Mouse (Mus musculus) forebrain, embryonic 16.5 days (tissue): ENCODE data around the gene Tfpi. TPM values are rescaled to one million over a fixed set of nuclear protein-coding genes. Genes with fewer than 3 reads are reported as not detected.

Experiments
- ATAC-seq: fragments of 200-750 bp; cut with Nextera tagmentation; 2 replicates; pipeline ENCODE4 v1.8.0; 2017; ENCODE audit warnings: mild to moderate bottlenecking, moderate library complexity
- H3K27ac ChIP-seq: fragments of 300-500 bp; sonication (generic); 2 replicates; pipeline ENCODE4 v1.5.1; 2014; ENCODE audit warnings: low read length, control low read depth
- H3K27me3 ChIP-seq: fragments of 300-500 bp; sonication (generic); replicated peaks from 2 replicates; pipeline ENCODE4 v1.6.1; 2014; ENCODE audit warnings: low read length; ENCODE audit not compliant: control insufficient read depth, insufficient read depth
- H3K36me3 ChIP-seq: fragments of 300-500 bp; sonication (generic); 2 replicates; pipeline ENCODE4 v1.6.1; 2014; ENCODE audit not compliant: control insufficient read depth, insufficient read depth
- H3K4me1 ChIP-seq: fragments of 300-500 bp; sonication (generic); replicated peaks from 2 replicates; pipeline ENCODE4 v1.6.1; 2014; ENCODE audit warnings: low read length; ENCODE audit not compliant: control insufficient read depth, insufficient read depth
- H3K4me2 ChIP-seq: fragments of 300-500 bp; sonication (generic); 2 replicates; pipeline ENCODE4 v1.6.1; 2014; ENCODE audit warnings: mild to moderate bottlenecking, low read length, control low read depth
- H3K4me3 ChIP-seq: fragments of 300-500 bp; sonication (generic); replicated peaks from 2 replicates; pipeline ENCODE4 v1.5.1; 2014; ENCODE audit warnings: mild to moderate bottlenecking, low read length, control low read depth
- H3K9ac ChIP-seq: fragments of 300-500 bp; sonication (generic); replicated peaks from 2 replicates; pipeline ENCODE4 v1.6.1; 2014; ENCODE audit warnings: low read depth, low read length, control low read depth
- H3K9me3 ChIP-seq: fragments of 300-500 bp; sonication (generic); 2 replicates; pipeline ENCODE4 v1.6.1; 2016; ENCODE audit warnings: low read length; ENCODE audit not compliant: control insufficient read depth
- WGBS: fragments of 180-500 bp; shearing (Covaris S2); extraction: QIAGEN DNeasy Blood & Tissue Kit; methylation state at CpG from one replicate; pipeline ENCODE4 v1.1.7; 2014; 5-methylcytosine and 5-hydroxymethylcytosine counted together
- polyA plus RNA-seq: library from polyadenylated mRNA; unstranded; fragments of >200 nt; fragmentation: Nextera tagmentation; extraction: Ambion mirVana; gene quantifications from 2 replicates; pipeline ENCODE4 v1.2.1, GENCODE M21; 2015

The Tfpi gene
- polyA plus RNA-seq, 1 experiment from 2014 or later: 11.8 TPM

DNA sequence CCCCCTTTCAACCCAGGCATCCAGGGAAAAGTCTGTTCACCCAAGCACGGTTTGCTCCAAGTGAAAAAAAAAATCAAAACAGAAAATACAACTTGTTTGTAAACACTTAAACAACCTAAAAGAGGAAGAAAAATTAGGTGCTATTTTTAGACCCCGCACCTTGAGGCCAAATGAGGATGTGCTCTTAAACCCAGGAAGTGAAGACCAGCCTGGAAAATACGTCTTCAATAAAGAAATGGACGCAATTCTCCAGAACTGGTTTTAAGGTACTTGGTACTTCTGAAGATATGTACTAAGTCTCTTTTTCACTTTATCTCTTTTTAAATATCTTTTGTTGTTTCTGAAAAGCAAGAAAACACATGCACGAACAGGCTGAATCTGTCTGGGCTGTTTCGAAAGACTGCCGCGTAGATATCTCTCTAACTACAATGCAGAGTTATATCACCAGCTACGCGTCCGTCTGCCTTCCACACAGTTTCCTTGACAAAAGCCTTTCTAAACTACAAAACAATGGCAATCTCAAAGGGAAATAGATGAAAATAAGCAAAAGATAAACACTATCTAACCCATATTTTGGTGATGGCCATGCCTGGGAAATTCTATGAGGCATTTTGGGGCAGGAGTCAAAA lies 89.1 kb downstream of the Tfpi start:
- 76% methylated on average over 11 of the region's 11 CpGs for WGBS
- Histone ChIP-seq H3K36me3 (no peaks in the 10 kb centered on the region), H3K4me1 (no peaks in the 10 kb centered on the region; the same call in 1 of the 2 replicates), H3K27ac (no peak overlapping the region), H3K27me3 (no peaks in the 10 kb centered on the region), H3K9ac (no peak overlapping the region), H3K9me3 (no peaks in the 10 kb centered on the region), H3K4me2 (peak overlapping the region; percentile 18; the same call in 1 of the 2 replicates), H3K4me3 (no peak overlapping the region)
- ATAC-seq: no peak

DNA sequence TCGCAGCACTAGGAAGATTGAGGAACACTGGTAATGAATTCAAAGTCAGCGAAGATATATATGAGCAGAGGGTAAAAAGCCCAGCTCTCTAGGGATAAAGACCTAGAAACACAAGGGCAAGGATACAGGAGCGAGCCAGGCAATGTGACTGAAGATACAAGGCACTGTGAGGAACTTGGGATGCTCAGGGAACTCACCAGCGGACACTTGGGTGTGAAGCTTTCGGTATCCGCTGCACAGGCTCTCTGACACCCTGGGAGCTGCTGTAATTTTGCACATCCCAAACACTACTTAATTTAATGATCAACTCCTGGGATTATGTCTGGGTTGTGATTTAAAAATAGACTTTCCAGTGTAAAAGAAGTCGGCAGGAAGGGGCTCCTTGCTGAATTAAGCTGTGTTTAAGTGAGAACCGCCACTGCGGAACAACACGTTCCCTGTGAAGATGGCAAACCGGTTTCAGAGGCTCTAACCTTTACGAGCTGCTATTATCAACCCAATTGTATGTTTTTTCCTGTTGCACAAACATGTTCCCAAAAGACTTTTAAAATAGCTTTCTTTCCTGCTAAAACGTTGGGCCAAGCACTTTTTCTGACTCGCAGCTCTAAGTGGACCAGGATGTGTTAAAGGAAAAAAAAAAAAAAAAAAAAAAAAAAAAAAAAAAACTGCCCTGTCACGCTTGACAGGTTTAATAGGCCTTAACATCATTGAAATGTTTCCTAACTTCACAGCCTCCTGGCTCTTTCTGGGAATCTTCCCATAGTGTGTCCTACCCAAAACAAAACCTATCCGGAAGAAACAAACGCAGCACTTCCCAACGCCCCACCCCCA lies 89.8 kb downstream of the Tfpi start:
- Histone ChIP-seq H3K4me3 (no peak overlapping the region), H3K27ac (no peak overlapping the region), H3K36me3 (no peaks in the 10 kb centered on the region), H3K27me3 (no peaks in the 10 kb centered on the region), H3K4me2 (peak overlapping the region; percentile 18; the same call in 1 of the 2 replicates), H3K4me1 (no peaks in the 10 kb centered on the region; the same call in 1 of the 2 replicates), H3K9ac (no peak overlapping the region), H3K9me3 (no peaks in the 10 kb centered on the region)
- no peak for ATAC-seq
- 49% methylated on average over 18 of the region's 18 CpGs for WGBS

DNA sequence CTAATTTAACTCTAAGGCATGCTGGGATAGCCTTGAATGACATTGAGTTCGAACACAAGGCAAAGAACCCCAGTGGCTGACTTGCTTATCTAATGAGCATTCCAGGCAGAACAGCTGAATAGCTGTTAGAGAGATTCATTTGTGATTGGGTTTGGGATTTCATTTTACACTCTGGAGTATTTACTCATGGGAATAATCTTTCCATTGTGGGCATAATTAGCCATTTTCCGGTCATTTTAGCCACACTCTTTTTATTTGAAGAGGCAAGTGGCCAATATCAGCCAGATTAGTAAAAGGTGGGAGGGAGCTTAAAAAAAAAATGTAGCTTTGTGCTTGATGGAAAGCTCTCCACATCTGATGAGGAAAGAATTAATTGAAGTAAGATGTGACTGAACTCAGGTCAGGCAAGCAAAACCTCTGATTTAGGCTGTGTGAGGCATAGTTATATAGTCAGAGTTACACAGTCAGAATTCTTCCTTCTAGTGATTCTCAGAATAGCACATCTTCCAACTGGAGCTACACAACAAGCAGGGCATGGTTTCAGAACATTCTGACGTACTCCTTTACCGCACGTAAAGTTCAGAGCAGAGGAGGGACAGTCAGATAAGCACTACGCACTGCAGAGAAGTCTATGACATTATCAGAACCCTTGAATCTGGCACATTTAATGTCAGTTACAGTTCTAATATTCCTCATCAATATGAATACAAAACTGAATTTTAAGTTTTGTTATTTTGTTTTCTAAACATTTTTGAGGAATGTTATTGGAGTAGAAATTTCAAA lies 91.5 kb downstream of the Tfpi start:
- H3K4me1 ChIP-seq: no peaks in the 10 kb centered on the region; the same call in none of the 2 replicates
- H3K4me3 ChIP-seq: no peak overlapping the region
- ATAC-seq: no peak
- no peak overlapping the region for H3K4me2 ChIP-seq
- no peaks in the 10 kb centered on the region for H3K27me3 ChIP-seq
- 65% methylated on average over 6 of the region's 6 CpGs for WGBS
- H3K9me3 ChIP-seq: no peaks in the 10 kb centered on the region
- no peak overlapping the region for H3K9ac ChIP-seq
- H3K27ac ChIP-seq: no peak overlapping the region
- no peaks in the 10 kb centered on the region for H3K36me3 ChIP-seq

DNA sequence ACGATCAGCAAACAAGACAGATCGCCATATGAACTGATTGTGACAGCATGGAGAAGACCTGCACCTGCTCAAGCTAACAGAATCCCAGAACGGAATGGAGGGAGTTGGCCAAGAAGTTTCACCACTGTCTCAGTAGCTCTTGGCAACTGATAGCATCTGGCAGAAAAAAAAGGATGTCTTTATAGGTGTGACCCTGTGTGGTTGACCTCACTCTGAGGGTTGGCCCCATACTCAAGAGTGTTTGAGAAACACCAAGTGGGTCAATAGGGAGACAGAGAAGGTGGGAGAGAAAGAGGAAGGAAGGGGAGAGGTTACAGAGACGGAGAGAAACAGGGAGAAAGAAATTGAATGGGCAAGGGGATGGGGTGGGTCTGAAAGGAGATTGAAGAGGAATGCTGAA lies 92.7 kb downstream of the Tfpi start:
- H3K9me3 ChIP-seq: no peaks in the 10 kb centered on the region
- 87% methylated on average over 4 of the region's 4 CpGs for WGBS
- no peak overlapping the region for H3K4me2 ChIP-seq
- H3K36me3 ChIP-seq: no peaks in the 10 kb centered on the region
- no peak overlapping the region for H3K4me3 ChIP-seq
- H3K9ac ChIP-seq: no peak overlapping the region
- no peaks in the 10 kb centered on the region; the same call in none of the 2 replicates for H3K4me1 ChIP-seq
- H3K27me3 ChIP-seq: no peaks in the 10 kb centered on the region
- no peak for ATAC-seq
- H3K27ac ChIP-seq: no peak overlapping the region

Other genes with a start within 250 kb of the Tfpi start
- gene Calcrl, start 51.4 kb downstream of the Tfpi start, polyA plus RNA-seq: 5.8 and 8.2 TPM in 2 replicates
- gene Ctnnd1, start 174.0 kb upstream of the Tfpi start, polyA plus RNA-seq: 41.7 and 45.6 TPM in 2 replicates
- 0.41 and 0.52 TPM in 2 replicates for gene Btbd18, start 182.3 kb upstream of the Tfpi start, polyA plus RNA-seq
- gene Selenoh, start 194.0 kb upstream of the Tfpi start, polyA plus RNA-seq: 213 and 225 TPM in 2 replicates
- gene Gm28635, start 201.3 kb upstream of the Tfpi start, polyA plus RNA-seq: not detected in 2 replicates
- 53.8 and 54.3 TPM in 2 replicates for gene Med19, start 201.6 kb upstream of the Tfpi start, polyA plus RNA-seq
- gene Tmx2, start 202.4 kb upstream of the Tfpi start, polyA plus RNA-seq: 212 and 231 TPM in 2 replicates
- 19.4 and 20.1 TPM in 2 replicates for gene Zdhhc5, start 238.4 kb upstream of the Tfpi start, polyA plus RNA-seq